Mouse (Mus musculus) right cerebral cortex, postnatal 10 days (tissue): ENCODE data around the gene Hephl1.

Experiments used
- DNase-seq, 2 experiments: peaks; one replicate each; pipeline ENCODE4 v3.0.0; 2021; ENCODE audit warnings: low spot score in 2 of 2

Hephl1 gene

DNA sequence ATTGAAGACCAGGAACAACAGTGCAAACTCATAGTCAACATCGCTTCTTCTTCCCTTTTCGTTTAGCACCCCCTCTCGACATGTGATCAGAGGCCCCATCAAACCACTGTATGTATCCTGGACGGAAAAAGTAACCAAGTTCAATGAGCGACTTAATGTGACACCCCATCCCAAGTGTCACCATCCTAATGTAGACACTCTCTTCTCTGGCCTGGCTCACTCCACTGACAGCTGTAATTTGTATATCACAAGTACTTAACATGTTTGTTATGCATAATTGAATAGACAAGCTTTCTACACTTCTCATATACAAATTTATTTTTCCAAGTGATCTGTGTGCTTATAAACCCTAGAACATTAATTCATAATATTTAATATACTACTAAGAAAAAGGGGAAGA lies 51.1 kb downstream of the Hephl1 start:
- DNase-seq: no peak

DNA sequence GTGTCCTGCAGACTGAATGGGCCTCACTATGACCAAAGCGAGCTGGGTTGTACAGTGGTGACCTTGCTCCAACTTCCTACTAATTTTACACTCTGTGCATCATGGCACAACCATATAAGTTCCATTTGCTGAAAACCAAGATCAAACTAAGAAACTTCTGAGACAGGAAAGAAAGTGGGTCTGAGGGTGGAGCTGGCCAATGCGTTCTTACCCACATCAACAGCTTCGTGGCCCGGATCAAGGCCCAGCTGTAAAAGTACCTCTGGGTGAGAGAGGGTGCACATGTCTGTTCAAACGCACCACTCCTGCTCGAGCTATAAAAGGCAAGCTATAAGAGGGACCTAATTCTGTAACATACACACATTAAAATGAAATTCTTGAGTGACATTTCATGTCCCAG lies 51.9 kb downstream of the Hephl1 start:
- DNase-seq: no peak

DNA sequence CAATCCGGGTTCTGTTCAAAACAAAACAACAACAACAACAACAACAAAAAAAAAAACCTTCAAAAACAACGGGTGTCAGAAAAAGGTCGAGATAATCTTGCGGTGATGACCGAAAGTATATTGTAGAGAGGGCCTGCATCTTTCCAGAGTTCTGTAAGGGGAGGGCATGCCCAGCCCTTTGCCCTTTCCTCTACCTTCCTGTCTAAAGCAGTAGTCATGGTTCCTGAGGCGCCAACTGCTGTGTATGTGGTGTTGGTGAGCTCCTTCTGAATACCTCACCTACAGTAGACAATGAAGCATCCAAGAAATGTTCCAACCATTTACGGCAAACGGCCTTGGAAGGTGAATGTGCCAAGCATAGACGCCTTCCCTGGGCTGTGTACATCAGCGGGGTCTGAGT lies 66.2 kb downstream of the Hephl1 start:
- DNase-seq: no peak

DNA sequence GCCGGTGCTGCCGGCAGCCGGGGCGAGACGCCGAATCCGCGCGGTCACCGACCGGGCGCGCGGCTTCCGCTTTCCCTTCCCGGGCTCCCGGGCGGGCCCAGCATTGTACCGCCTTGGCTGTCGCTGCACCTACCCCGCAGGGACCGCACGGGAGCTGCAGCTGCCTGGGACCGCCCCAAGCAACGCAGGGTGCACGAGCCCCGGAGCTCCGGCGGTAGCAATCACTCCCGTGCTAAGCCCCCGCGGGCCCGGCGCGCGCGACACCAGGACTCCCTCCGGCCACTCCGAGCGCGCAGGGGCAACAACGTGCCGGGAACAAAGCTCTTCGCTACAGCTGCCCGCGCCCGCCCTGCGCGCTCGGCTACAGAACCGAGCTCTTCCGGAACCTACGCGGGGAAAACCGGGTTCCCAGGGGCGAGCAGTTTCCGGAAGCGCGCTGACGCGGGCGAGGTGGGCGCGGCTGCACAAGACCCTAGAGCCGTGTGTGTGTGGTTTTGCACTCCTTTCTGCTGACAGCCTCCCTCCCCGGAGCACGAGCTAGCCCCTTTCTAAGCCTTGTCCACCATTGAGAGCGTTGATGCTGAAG lies 66.7 kb downstream of the Hephl1 start, which contains the start of gene Panx1:
Gene Panx1, minus strand, starts transcription at position 395 of the 586 bp plus-strand sequence.
- DNase-seq: peak; percentile 84 to 87

DNA sequence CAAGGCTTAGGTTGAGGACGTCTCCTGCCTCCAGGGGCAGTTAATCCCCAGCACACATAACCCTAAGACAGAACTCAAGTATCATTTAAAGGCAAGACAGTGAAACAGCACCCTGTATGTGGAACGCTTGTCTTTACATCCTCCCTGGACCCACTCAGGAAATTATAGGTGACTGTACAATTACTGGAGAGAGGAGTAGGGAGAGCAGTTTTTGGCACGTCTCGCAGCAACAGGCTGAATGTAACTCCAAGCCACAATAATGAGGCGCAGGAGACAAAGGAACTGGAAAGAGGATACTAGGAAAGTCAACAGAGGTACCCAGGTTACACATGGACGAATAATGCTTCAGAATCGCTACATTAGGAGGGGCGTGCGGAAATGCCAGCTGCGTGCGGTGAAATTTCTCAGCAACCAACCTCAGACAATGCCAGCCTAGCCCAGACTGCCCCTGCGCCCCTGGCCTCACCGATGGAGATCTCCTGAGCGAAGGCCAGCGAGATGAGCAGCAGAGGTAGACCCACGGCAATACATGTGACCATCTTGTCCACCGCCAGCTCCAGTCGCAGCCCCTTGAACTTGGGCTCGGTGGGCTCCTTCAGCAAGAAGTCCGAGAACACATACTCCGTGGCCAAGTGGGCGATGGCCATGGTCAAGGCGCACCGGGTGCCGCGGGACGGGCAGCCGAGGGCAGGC lies 67.4 kb downstream of the Hephl1 start:
- DNase-seq: peak in 1 of 2 experiments; percentile 47

DNA sequence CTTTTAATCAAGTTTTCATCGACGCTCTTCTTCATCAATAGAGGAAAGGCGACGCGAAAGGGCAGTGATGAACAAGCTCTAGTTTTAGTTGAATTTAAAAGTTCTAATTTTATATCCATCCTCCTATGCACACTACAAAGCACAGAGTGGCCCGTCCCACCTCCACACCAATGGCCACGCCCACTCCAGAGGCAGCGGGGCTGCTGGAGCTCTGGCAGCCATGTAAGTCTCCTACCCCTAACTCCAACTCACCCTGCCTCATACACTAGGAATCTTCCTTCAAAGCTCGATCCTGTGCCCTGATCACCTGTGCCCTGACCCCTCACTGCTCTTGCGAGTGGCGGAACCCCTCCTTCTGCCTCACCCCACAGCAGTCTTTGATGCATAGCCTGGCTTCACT lies 70.4 kb downstream of the Hephl1 start:
- DNase-seq: no peak

DNA sequence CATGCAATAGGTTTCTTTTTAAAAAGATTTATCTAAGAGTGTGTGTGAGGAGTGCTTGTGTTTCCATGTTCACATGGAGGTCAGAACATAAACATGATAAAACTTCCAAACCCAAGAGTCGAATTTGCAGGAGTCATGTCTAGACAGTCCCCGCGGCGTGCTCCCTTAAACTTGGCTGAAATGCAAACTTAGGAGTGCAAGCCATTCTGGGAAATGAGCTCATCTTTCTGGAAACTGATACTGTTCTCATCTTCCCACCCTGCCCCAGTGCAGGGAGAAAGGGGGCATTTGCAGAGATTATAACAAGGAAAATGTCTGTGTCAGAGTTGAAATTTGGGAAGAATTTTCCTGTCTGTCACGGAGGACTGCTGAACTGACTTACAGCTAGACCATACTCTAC lies 72.1 kb downstream of the Hephl1 start:
- DNase-seq: no peak

DNA sequence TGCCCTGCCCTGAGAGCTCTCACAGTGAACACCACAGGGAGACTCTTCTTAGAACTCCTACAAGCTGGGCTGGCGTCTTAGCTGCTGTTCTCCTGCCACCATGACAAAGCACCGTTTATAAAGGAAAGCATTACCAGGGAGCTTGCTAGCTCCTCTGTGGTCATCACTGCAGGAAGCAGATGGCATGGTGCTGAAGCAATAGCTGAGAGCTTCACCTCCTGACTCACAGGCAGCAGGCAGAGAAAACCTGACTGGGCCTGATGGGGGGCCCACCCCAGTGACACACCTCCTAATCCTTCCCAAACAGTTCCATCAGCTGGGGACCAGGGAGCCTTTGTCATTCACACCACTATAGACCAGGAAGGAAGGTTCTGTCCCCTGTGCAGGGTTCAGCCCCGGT lies 74.2 kb downstream of the Hephl1 start:
- DNase-seq: no peak

DNA sequence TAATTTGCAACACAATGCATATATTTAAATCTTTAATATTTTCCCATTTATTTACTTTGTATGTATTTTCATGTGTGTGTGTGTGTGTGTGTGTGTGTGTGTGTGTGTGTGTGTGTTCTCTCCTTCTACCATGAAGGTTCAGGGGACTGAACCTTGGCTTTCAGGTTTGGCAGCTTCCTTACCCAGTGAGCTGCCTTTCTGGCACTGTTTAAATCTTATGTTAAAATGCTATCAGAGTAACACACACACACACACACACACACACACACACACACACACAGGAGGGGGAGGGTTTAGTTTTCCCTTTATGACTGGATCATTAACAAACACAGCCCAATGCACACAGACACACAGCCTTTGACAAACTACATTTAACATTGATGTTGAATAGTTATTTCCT lies 74.7 kb downstream of the Hephl1 start:
- no peak for DNase-seq

DNA sequence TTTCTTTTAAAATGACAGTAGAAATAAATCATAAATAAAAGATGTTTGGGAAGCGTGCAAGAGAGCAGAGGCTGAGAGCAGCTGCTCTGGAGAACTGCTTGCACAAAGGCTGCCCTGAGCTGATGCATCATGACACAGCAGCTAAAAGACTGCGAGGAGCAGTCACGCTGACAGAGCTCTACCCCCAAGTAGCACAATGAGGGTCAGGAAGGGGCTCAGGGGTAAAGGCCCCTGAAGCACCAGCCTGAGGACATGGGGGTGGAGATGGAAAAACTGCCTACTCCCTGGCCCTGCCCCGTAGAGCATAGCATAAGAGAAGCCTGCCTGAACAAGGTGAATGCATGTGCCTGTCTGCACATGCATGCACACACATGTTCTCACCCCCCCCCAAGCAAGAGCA lies 75.1 kb downstream of the Hephl1 start:
- no peak for DNase-seq

DNA sequence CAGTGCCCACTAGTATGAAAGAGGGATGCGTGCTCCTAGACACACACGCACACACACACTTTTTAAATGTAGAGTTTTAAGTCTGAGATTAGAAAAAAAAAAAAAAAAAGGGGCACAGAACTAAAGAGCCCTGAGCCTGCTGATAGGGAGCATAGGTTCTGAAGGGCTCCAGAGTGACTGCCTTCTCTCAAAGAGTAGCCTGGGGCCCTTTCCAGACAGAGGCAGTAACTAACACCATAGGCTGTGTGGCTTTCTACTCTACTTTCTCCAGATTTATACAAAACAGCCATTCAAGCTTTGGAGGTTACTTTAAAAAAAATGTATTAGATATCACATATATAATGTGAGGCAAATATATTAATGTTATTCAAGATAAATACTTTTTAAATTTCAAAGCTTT lies 75.5 kb downstream of the Hephl1 start:
- DNase-seq: no peak

DNA sequence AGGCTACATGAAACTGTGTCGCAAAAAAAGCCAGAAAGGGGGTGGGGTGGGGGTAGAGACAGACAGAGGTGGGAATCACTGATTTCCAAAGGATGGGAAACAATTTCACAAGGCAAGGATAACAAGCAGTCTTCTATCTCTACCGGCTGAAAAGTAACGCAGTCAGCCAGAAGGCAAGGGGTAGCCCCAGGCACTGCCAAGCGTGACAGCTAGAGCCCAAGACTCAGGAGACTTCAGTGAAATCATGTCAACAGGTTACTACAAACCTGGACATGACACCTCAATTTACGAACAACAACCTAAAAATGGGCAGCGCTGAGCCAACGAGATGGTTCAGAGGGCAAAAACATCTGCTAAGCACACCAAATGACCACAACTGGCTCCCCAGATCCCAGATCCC lies 75.9 kb downstream of the Hephl1 start:
- no peak for DNase-seq

DNA sequence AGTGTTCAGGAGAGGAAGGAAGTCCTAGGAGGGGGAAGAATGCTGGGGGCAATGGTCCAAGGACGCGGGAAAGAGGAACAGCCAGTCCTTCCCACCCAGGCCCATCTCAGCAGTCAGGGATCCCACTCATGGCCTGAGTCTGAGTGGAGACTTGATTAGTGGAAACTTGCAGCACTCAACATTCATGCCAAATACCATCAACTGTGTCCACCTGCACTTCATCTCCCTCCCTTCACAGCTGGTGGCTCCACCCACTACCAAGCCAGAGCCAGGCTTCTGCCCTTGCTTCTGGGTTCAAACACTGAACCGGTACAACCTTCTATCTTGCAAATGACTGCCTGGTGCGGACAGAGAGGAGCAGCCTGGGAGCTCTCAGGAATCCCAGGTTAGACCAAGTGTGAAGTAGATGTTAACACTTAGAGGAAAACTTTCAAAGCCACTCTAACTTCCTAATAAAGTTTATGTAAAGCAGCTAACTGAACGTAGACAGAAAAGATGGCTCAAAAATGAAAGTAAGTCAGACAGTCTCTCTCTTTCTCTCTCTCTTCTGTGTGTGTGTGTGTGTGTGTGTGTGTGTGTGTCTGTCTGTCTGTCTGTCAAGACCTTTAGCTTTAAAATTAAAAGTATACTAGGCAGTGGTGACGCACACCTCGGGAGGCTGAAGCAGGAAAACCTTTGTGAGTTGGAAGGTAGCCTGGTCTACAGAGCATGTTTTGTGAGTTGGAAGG lies 77.2 kb downstream of the Hephl1 start:
- DNase-seq: no peak

DNA sequence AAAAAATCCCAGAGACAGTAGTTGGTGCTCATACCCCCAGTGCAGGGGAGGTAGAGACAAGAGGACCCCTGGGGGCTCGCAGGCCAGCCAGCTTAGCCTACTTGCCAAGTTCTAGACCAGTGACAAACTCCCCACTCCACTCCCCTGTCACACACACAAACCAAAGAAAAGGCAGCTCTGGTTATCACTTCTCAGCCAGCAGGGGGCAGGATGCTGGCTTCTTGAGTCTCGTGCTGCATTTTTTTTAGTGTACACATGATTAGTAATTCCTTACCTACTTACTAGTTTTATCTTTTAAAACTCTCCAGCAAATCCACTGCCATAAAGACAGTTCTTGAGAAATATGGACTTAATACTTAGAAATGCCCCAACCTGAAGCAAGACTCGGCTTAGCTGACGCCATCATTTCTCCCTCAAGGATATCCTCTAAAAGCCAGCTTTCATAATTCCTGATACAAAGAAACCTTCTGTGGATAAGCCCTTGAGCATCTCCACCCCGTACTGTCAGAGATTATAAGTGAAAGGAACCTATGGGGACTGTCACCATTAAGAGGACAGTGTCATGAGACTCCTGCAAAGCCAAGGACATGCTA lies 78.2 kb downstream of the Hephl1 start:
- DNase-seq: peak in 1 of 2 experiments; percentile 52

DNA sequence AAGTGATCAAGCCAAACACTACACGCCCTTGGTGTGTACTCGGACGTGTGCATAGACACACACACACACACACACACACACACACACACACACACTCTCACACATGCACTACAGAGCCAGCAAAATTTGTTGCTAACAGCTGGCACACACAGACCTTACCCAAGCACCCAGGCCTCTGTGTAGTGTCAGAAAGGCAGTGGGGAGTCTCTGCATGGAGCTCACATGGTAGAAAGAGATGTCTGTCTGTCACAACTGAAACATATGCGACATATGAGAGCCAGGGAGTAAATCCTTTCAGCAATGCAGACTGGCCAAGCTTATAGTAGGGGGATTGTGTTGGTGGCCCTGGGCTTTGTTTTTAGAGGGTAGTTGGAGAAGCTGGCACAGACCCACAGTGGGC lies 79.1 kb downstream of the Hephl1 start:
- DNase-seq: no peak

DNA sequence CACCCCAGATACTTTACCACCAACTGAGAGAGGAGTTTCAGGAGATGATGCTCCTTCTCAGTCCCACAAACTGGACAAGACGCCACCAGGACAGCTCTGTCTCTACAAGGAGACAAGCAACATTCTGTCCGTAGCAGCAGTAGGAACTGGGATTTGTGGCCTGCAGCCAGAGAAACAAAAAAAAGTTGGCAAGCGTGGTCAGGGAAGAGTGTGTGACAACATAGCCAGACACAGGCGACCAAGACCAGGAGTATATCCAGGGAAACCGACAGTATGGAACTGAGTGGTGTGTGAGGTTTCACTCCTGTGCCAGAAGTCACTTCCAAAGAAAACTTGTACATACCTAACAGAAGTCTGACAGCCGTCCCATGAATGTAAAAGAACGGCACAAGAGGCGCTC lies 81.1 kb downstream of the Hephl1 start:
- peak; percentile 74 to 79 for DNase-seq

DNA sequence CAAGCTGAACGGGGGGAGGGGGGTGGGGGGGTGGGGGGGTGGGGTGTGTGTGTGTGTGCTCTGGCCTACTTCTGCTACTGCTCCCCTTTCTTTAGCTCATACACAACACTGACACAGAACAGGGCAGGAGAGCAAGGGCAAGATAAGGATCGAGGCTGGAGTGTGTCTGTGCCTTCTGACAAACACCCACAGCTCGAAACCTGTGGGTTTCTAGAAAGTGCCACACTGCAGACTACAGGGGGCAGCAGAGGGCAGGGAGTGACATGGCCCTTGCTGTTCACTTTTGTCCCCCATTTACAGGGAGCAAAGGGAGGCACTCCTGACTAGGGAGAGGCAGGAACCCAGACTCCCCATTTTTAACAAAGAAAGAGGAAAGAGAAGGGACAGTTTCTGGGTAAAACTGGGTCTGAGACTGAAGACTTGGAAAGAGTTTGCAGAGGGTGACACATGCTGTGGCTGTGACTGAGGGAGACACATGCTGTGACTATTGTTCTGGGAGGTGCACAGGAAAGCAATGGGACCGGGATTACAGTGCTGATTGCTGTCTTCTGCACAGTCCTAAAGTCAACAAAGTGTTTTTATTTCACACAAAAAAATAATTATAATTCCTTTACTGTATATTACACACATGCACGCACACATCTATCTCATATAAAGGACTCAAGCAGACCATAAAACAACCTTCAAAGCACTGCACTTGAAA lies 82.7 kb downstream of the Hephl1 start:
- DNase-seq: peak in 1 of 2 experiments; percentile 55

DNA sequence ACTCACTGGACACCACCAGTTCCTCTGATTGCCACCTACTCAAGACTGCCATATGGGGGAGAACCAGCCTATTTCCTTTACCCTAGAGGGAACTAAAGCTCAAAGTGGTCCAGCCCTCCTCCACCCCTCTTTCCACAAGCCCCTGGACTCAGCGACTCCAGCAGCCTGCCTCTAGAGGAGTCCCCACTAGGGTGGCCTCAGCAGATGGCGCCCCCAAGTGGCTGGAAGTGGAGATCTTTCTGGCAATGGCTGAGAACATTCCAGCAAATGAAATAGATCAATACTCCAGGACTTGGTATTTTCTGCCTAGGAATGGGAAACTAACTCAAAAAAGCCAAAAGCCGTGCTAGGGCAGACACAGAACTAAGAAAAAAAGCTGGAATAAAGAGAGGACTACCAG lies 84.2 kb downstream of the Hephl1 start:
- no peak for DNase-seq

DNA sequence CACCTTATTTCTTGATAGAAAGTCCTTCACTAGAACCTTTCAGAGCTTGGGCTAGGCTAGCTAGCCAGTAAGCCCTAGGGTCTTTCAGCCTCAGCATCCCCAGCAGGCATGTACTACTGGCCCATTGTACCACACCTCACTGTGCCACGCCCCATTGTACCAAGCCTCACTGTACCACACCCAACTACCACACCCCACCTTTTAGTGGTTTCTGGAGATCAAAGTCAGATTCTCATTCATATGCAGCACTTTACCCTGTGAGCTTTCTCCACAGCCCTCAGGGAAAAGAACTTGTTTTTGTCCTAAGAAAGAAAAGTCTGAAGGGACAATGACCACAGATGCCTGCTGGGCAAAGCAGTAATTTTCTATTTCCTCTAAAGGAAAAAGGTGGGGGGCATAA lies 88.9 kb downstream of the Hephl1 start:
- DNase-seq: no peak

DNA sequence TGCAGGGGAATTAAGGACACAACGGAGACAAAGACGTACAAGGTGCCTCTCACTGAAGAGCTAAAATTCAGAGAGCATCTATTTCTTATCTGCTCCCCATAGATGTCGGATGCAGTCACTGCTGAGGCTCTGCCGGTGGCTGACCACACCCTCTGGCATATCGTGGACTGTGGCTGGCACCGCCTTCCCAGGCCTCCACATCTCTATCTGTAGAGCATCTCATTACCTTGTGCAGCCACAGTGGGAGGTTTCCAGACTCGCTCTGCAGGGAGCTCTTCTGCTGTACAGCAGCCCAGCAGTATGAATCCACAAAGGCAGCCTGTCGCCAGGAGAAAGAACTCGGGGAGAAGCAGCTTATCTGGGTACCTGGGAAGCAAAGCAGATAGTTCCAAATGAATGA lies 90.8 kb downstream of the Hephl1 start:
- DNase-seq: no peak

DNA sequence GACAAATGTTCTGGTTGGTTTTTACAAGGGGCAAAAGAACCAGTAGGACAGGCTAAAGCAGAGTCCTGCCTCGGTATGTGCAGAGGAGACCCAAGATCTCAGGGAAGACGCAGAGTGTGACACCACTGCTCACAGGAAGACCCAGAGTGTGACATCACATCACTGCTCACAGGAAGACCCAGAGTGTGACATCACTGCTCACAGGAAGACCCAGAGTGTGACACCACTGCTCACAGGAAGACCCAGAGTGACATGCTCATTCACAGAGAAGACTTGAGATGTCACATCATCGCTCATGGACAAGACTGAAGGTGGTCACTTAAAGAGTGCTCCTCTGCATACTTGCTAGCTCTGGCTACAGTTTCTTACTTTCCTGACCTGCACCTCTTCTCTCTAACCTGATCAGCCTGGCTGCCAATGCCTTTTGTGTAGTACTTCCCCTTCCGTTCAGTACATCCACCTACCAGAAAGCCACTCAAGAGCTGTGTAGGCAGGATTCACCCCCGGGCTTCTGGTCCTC lies 91.3 kb downstream of the Hephl1 start:
- DNase-seq: no peak

DNA sequence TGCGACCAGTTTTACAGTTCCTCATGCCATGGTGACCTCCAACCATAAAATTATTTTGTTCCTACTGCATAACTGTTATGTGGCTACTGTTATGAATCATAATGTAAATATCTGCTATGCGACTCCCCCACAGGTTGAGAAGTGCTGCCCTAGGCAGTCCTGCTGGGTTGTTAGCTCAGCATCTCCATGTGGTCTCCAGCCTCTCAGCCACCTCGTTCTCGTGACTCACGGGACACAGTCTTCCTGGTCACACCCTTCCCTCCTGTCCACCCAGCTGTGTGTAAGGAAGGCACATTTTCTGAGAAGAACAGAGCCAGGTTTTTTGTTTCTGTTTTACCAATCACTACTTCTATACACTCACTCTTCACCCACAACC lies 93.2 kb downstream of the Hephl1 start:
- no peak for DNase-seq
